Mouse (Mus musculus) thymus, adult 2 months (tissue): Measurements from ENCODE around the gene Vmn1r81. TPM values are rescaled to one million over a fixed set of nuclear protein-coding genes. Genes with fewer than 3 reads are reported as not detected.

Experiments used
- DNase-seq: peaks from one replicate; pipeline ENCODE4 v3.0.0; 2021
- H3K27ac ChIP-seq: fragments of 200-500 bp; 2 replicates; pipeline ENCODE4 v1.5.1; 2012; ENCODE audit warnings: low read length, control low read depth; ENCODE audit not compliant: control insufficient read depth, insufficient read depth
- H3K27me3 ChIP-seq: fragments of 200-500 bp; 2 replicates; pipeline ENCODE4 v1.6.1; 2012; ENCODE audit warnings: mild to moderate bottlenecking, low read length, moderate library complexity, mixed read lengths; ENCODE audit not compliant: control insufficient read depth, insufficient read depth
- H3K36me3 ChIP-seq: fragments of 200-500 bp; 2 replicates; pipeline ENCODE4 v1.6.1; 2012; ENCODE audit warnings: mild to moderate bottlenecking, low read length, moderate library complexity; ENCODE audit not compliant: control insufficient read depth, insufficient read depth
- H3K4me1 ChIP-seq: fragments of 200-500 bp; replicated peaks from 2 replicates; pipeline ENCODE4 v1.6.1; 2012; ENCODE audit warnings: low read length; ENCODE audit not compliant: control insufficient read depth, insufficient read depth
- H3K4me3 ChIP-seq: fragments of 200-500 bp; 2 replicates; pipeline ENCODE4 v1.5.1; 2012; ENCODE audit warnings: mild to moderate bottlenecking, low read length, control low read depth, moderate library complexity; ENCODE audit not compliant: control insufficient read depth, insufficient read depth
- CTCF ChIP-seq: fragments of 200-500 bp; IDR thresholded peaks from 2 replicates; pipeline ENCODE4 v1.5.1; 2012; ENCODE audit warnings: mild to moderate bottlenecking, control low read depth, low read length, moderate library complexity, borderline replicate concordance; ENCODE audit not compliant: control insufficient read depth, poor library complexity, insufficient read depth; ENCODE audit errors: extremely low read depth
- POLR2A ChIP-seq: fragments of 200-500 bp; IDR thresholded peaks from 2 replicates; pipeline ENCODE4 v1.6.1; 2012; ENCODE audit warnings: mild to moderate bottlenecking, low read length, control low read depth, moderate library complexity; ENCODE audit not compliant: control insufficient read depth, poor library complexity, insufficient read depth; ENCODE audit errors: extremely low read depth
- WGBS: fragments of 180-500 bp; shearing (Covaris S2); methylation state at CpG from one replicate; pipeline ENCODE4 v1.1.7; 2018; 5-methylcytosine and 5-hydroxymethylcytosine counted together
- polyA plus RNA-seq: library from polyadenylated mRNA; depleted of rRNA; stranded (reverse); fragments of >200 nt; gene quantifications from 2 replicates; pipeline ENCODE4 v1.2.3, GENCODE M21; 2012; rRNA removed

Vmn1r81 gene
- not detected in 2 replicates for polyA plus RNA-seq

DNA sequence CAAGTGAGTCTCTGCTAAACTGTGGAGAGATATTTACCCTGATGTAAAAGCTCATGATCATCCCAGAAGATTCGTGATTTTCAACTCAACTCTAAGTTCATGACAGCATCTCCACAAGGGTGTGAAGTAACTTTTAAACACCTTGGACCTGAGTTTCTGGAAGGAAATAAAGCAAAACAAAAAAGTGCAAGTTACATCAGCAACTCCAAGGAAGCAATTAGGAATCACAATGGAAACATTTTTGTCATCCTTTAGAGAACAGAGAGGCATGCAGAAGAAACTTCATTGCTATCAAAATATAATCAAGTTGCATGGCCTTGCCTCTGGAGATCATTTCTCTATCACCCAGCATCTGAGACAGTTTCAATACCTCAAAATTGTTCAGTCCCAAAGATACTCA, at the start of gene Vmn1r81:
Gene Vmn1r81 (minus strand): TSS at position 101 of the 400 bp plus-strand sequence.
- Histone ChIP-seq H3K27me3 (no peaks in the 10 kb centered on the region), H3K4me3 (no peak within 1 kb of the TSS), H3K4me1 (no peaks in the 10 kb centered on the region), H3K36me3 (no peaks in the 10 kb centered on the region), H3K27ac (no peak within 1 kb of the TSS)
- no peak for DNase-seq
- WGBS: 89% methylated on average over 1 of the region's 1 CpGs
- TF ChIP-seq POLR2A: no peak
- TF ChIP-seq CTCF: no peak

DNA sequence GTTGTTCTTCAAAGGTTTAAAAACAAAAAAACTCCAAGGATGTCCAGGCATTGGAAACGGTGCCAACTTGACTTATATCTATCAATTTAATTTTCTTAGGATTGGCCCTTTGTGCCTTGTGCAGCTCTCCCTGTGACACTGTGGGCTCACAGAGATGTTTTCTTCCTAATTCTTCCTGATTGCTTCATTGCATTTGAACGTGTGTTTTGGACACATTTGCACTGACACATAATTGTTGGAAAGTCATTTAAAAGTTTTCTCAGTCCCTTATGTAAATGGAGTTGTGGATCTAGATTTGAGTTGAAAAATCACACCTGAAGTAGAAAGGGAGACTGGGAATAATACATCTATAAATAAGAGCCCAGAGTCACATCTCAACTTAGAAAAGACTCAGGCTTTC, 32.1 kb upstream of the Vmn1r81 start, which contains the start of gene Vmn1r82:
Gene Vmn1r82 (plus strand): TSS at position 301 of the 400 bp plus-strand sequence.
- H3K27me3 ChIP-seq: no peaks in the 10 kb centered on the region
- no peak for DNase-seq
- WGBS: 74% methylated on average over 2 of the region's 2 CpGs
- TF ChIP-seq POLR2A (no peak), CTCF (no peak)
- H3K4me1 ChIP-seq: no peaks in the 10 kb centered on the region
- no peaks in the 10 kb centered on the region for H3K36me3 ChIP-seq
- H3K27ac ChIP-seq: no peak within 1 kb of the TSS
- no peak within 1 kb of the TSS for H3K4me3 ChIP-seq

DNA sequence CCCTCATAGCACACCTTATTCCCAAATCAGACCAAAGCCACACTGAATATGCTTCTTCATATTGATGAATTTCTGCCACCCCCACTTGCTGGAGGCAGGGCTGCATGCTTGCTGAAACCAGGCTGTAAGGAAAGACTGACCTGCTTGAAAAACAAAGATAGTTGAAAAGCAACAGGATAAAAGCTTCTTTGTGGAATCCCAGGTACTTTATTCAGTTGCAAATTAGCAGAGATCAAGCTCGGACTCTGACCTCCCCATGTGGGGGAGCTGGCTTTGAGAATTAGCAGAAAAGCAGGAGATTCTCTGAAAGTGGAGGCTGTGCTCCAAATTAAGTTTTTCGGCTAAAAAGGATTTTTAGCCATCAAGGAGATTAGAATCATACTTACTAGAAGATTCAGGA, 63.9 kb downstream of the Vmn1r81 start:
- Histone ChIP-seq H3K36me3 (no peaks in the 10 kb centered on the region), H3K4me3 (no peak overlapping the region), H3K27me3 (no peaks in the 10 kb centered on the region), H3K4me1 (no peaks in the 10 kb centered on the region), H3K27ac (no peak overlapping the region)
- no peak for DNase-seq
- WGBS: 77% methylated on average over 2 of the region's 2 CpGs
- TF ChIP-seq POLR2A: no peak

Other genes starting within 250 kb of the Vmn1r81 start
- gene Vmn1r77, start 231.5 kb downstream of the Vmn1r81 start, polyA plus RNA-seq: not detected in 2 replicates
- gene Vmn1r78, start 118.0 kb downstream of the Vmn1r81 start, polyA plus RNA-seq: not detected in 2 replicates
- not detected in 2 replicates for gene Vmn1r79, start 97.0 kb downstream of the Vmn1r81 start, polyA plus RNA-seq
- gene Vmn1r80, start 79.0 kb downstream of the Vmn1r81 start, polyA plus RNA-seq: not detected in 2 replicates
- gene Vmn1r82, start 32.2 kb upstream of the Vmn1r81 start, polyA plus RNA-seq: not detected in 2 replicates
- not detected in 2 replicates for gene Vmn1r83, start 61.2 kb upstream of the Vmn1r81 start, polyA plus RNA-seq
- gene Vmn1r84, start 101.0 kb upstream of the Vmn1r81 start, polyA plus RNA-seq: not detected in 2 replicates
- gene Zfp551, start 154.5 kb upstream of the Vmn1r81 start, polyA plus RNA-seq: 1.0 and 1.2 TPM in 2 replicates
- 6.5 and 7.6 TPM in 2 replicates for gene Zfp606, start 210.0 kb upstream of the Vmn1r81 start, polyA plus RNA-seq
- gene 2900092C05Rik, start 244.2 kb upstream of the Vmn1r81 start, polyA plus RNA-seq: not detected in 2 replicates